Mouse (Mus musculus): ENCODE measurements around the gene Gstm4. TPM values are rescaled to one million over a fixed set of nuclear protein-coding genes. Genes with fewer than 3 reads are reported as not detected.

The Gstm4 gene
- 15.6 and 17.4 TPM in 2 replicates for polyA plus RNA-seq (2014; fragmentation: Nextera tagmentation; extraction: Ambion mirVana)

DNA sequence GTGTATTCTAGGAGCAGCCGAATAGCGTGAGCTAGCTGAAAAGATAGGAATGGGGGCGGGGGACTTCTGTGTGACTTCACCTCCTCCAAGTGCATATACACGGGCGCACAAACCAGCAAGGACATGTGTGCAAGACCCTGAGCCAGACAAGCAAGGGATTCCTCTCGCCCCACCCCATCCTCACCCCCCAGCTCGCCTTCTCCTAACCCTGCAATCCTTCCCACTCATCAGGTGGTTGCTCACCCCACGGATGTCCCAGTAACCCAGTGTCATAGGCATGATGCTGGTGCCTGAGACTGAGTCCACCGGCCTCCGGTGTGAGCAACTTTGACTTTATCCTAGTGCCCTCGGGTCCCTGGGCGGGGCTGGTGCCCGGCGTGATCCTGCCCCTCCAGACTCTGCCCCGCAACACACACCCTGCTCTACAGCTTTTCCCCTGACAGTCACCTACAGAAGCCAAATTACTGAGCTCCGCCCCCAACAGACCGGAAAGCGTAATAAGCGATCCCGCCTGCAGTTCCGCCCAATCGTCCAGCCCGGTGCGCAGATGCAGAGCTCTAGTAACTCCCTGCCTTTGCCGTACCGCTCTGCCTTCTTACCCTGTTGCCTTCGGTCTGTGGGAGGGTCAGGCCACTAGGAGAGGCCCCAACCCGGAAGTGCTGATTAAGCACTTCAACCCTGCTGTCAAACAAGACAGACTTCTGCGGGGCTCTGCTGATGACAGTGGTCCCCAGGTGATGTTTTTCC lies at the start of gene Gstm4:
Gene Gstm4, minus strand, starts transcription at position 501 of the 747 bp plus-strand sequence.
- Histone ChIP-seq H3K4me3 (ENCODE audit: control insufficient read depth in 1 of 2, insufficient read depth in 1 of 2, low read depth in 1 of 2, low read length in 2 of 2) (peak within 1 kb of the TSS; percentile 57 to 71), H3K4me2 (ENCODE audit: low read length) (peak within 1 kb of the TSS; percentile 86), H3K36me3 (ENCODE audit: control insufficient read depth, insufficient read depth, low read length) (no peaks in the 10 kb centered on the region), H3K27ac (replicated peaks in 1 of 2; ENCODE audit: control insufficient read depth in 1 of 2, insufficient read depth in 1 of 2, low read depth in 2 of 2, low read length in 2 of 2) (peak within 1 kb of the TSS; percentile 65 to 73), H3K9me3 (ENCODE audit: control insufficient read depth, low read length) (no peaks in the 10 kb centered on the region), H3K9ac (ENCODE audit: low read length) (peak within 1 kb of the TSS; percentile 79), H3K27me3 (ENCODE audit: control insufficient read depth, insufficient read depth, low read length) (no peaks in the 10 kb centered on the region), H3K4me1 (ENCODE audit: control insufficient read depth in 2 of 2, insufficient read depth in 2 of 2, low read length in 2 of 2) (peaks cover 6 to 7% of the 10 kb centered on the region in 2 experiments)
- 4% methylated on average over 29 of the region's 29 CpGs for WGBS
- ATAC-seq (ENCODE audit: insufficient number of reproducible peaks, insufficient read depth, low FRiP score, low read depth) = peak; percentile 89

DNA sequence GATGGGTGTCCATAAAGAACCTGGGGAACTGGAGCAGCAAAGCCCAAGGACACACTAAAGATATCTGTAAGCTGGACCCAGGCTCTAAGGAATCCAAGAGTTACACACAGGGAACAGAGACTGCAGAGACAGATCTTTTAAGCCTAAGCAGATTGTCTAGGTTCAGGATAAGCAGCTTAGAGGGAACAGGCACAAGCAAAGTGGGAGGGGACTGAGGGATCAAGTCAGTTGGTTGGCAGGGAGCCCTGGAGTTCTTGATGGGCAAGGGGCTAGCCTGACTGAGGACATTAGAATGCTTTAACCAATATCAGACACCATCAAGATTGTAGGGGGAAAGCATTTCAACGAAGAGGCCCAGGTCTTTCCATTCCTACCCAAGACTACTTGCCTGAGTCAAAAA lies 49.5 kb upstream of the Gstm4 start:
- H3K9ac ChIP-seq (ENCODE audit: low read length) = no peak overlapping the region
- H3K4me2 ChIP-seq (ENCODE audit: low read length) = no peak overlapping the region
- 44% methylated on average over 1 of the region's 1 CpGs for WGBS
- H3K27me3 ChIP-seq (ENCODE audit: control insufficient read depth, insufficient read depth, low read length) = no peaks in the 10 kb centered on the region
- no peaks in the 10 kb centered on the region for H3K36me3 ChIP-seq (ENCODE audit: control insufficient read depth, insufficient read depth, low read length)
- H3K9me3 ChIP-seq (ENCODE audit: control insufficient read depth, low read length) = no peaks in the 10 kb centered on the region
- ATAC-seq (ENCODE audit: insufficient number of reproducible peaks, insufficient read depth, low FRiP score, low read depth) = no peak
- H3K4me1 ChIP-seq (ENCODE audit: control insufficient read depth in 2 of 2, insufficient read depth in 2 of 2, low read length in 2 of 2) = peaks cover 4 to 9% of the 10 kb centered on the region in 2 experiments
- H3K27ac ChIP-seq (replicated peaks in 1 of 2; ENCODE audit: control insufficient read depth in 1 of 2, insufficient read depth in 1 of 2, low read depth in 2 of 2, low read length in 2 of 2) = no peak overlapping the region
- H3K4me3 ChIP-seq (ENCODE audit: control insufficient read depth in 1 of 2, insufficient read depth in 1 of 2, low read depth in 1 of 2, low read length in 2 of 2) = no peak overlapping the region

DNA sequence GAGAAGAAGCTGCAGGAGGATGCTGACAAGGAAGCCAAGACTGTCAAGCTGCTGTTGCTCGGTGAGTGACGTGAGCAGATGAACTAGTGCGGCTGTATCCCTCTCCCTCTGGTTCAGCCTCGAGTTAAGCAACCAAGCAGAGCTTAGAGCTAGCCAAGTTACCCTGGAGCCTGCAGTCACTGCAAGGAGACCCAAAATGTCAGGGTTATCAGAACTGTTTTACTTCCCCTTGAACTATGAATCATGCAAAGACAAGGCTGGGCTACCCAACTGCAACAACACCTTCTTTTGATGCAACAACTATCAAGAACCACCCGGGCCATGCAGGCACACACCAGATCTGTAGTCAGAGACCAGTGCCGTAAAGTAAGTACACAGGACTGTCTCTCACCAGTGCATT lies 48.6 kb upstream of the Gstm4 start:
- Histone ChIP-seq H3K27ac (replicated peaks in 1 of 2; ENCODE audit: control insufficient read depth in 1 of 2, insufficient read depth in 1 of 2, low read depth in 2 of 2, low read length in 2 of 2) (no peak overlapping the region), H3K4me1 (ENCODE audit: control insufficient read depth in 2 of 2, insufficient read depth in 2 of 2, low read length in 2 of 2) (peaks cover 9 to 14% of the 10 kb centered on the region in 2 experiments), H3K4me3 (ENCODE audit: control insufficient read depth in 1 of 2, insufficient read depth in 1 of 2, low read depth in 1 of 2, low read length in 2 of 2) (no peak overlapping the region), H3K4me2 (ENCODE audit: low read length) (no peak overlapping the region), H3K36me3 (ENCODE audit: control insufficient read depth, insufficient read depth, low read length) (no peaks in the 10 kb centered on the region), H3K9me3 (ENCODE audit: control insufficient read depth, low read length) (no peaks in the 10 kb centered on the region), H3K9ac (ENCODE audit: low read length) (no peak overlapping the region), H3K27me3 (ENCODE audit: control insufficient read depth, insufficient read depth, low read length) (no peaks in the 10 kb centered on the region)
- no peak for ATAC-seq (ENCODE audit: insufficient number of reproducible peaks, insufficient read depth, low FRiP score, low read depth)
- WGBS = 50% methylated on average over 6 of the region's 6 CpGs

DNA sequence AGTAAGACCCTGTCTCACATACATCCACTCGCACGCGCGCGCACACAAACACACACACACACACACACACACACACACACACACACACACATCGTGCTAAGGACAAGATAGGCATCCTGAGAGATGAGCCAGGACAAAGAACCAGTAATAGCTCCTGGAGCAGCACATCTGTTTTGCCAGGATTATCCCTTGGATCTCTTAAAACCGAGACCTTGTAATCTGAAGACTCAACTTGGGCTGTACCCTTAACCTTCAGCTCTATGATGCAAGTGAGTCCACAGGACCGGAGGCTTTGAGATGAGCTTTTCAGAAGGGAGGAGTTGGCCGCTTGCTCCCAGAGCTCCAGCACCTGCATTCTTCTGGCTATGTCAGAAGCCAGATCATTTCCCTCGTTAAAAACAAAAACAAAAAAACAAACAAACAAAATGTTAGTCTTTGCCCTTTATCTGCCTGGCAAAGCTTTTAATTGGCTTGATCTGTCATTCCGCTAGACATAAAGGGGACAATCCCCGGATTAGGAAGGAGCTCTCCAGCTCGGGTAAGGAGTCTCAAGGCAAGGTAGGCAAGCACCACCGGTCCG lies 47.9 kb upstream of the Gstm4 start, which contains the start of gene Gnat2:
Gene Gnat2, plus strand, starts transcription at position 254 of the 580 bp plus-strand sequence.
- H3K4me2 ChIP-seq (ENCODE audit: low read length) = no peak within 1 kb of the TSS
- H3K27me3 ChIP-seq (ENCODE audit: control insufficient read depth, insufficient read depth, low read length) = no peaks in the 10 kb centered on the region
- H3K27ac ChIP-seq (replicated peaks in 1 of 2; ENCODE audit: control insufficient read depth in 1 of 2, insufficient read depth in 1 of 2, low read depth in 2 of 2, low read length in 2 of 2) = no peak within 1 kb of the TSS
- 76% methylated on average over 15 of the region's 15 CpGs for whole genome bisulfite sequencing
- ATAC-seq (ENCODE audit: insufficient number of reproducible peaks, insufficient read depth, low FRiP score, low read depth) = no peak
- H3K4me3 ChIP-seq (ENCODE audit: control insufficient read depth in 1 of 2, insufficient read depth in 1 of 2, low read depth in 1 of 2, low read length in 2 of 2) = no peak within 1 kb of the TSS
- H3K9me3 ChIP-seq (ENCODE audit: control insufficient read depth, low read length) = no peaks in the 10 kb centered on the region
- no peak within 1 kb of the TSS for H3K9ac ChIP-seq (ENCODE audit: low read length)
- no peaks in the 10 kb centered on the region for H3K36me3 ChIP-seq (ENCODE audit: control insufficient read depth, insufficient read depth, low read length)
- H3K4me1 ChIP-seq (ENCODE audit: control insufficient read depth in 2 of 2, insufficient read depth in 2 of 2, low read length in 2 of 2) = peaks cover 9 to 14% of the 10 kb centered on the region in 2 experiments

DNA sequence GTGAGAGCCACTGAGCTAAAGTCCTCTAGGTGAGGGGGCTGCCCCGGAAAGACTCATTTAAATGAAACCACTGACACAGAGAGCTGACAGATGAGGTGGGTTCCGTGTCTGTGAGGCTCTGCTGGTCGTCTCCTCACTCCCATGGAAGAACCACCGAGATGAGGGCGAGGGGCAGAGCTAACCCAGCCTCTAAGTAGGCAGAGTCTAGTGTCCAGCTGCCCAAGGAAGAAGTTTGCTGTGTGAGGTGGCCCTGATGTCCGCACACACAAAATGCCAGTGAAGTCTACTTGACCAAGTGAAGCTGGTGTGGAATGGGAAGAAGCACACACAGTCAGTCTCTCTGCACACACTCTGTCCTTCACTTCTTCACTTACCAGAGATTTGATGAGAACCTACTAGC lies 47.3 kb upstream of the Gstm4 start:
- Histone ChIP-seq H3K4me1 (ENCODE audit: control insufficient read depth in 2 of 2, insufficient read depth in 2 of 2, low read length in 2 of 2) (peaks cover 13 to 17% of the 10 kb centered on the region in 2 experiments), H3K4me2 (ENCODE audit: low read length) (no peak overlapping the region), H3K27ac (replicated peaks in 1 of 2; ENCODE audit: control insufficient read depth in 1 of 2, insufficient read depth in 1 of 2, low read depth in 2 of 2, low read length in 2 of 2) (no peak overlapping the region), H3K4me3 (ENCODE audit: control insufficient read depth in 1 of 2, insufficient read depth in 1 of 2, low read depth in 1 of 2, low read length in 2 of 2) (no peak overlapping the region), H3K36me3 (ENCODE audit: control insufficient read depth, insufficient read depth, low read length) (no peaks in the 10 kb centered on the region), H3K9ac (ENCODE audit: low read length) (no peak overlapping the region), H3K27me3 (ENCODE audit: control insufficient read depth, insufficient read depth, low read length) (no peaks in the 10 kb centered on the region), H3K9me3 (ENCODE audit: control insufficient read depth, low read length) (no peaks in the 10 kb centered on the region)
- 65% methylated on average over 6 of the region's 6 CpGs for WGBS
- no peak for ATAC-seq (ENCODE audit: insufficient number of reproducible peaks, insufficient read depth, low FRiP score, low read depth)

DNA sequence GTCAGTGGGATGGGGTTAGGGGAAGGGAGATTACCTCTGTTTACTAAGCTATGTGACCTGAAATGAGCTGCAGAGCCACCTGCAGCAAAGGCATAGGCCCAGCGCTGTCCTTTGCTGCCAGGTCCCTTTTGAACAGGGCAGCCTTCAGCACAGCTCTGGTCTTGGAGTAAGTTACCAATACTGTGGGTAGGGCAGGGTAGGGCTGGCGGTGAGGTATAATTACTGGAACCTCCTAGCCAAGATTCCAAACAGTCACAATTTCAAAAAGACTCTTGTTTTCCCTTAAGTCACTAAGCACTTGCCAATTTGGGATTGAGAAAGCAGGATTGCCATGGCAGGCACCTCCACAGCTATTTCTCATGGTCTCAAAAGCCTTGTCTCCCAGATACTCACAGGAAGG lies 45.9 kb upstream of the Gstm4 start:
- no peak overlapping the region for H3K4me3 ChIP-seq (ENCODE audit: control insufficient read depth in 1 of 2, insufficient read depth in 1 of 2, low read depth in 1 of 2, low read length in 2 of 2)
- 82% methylated on average over 2 of the region's 2 CpGs for WGBS
- H3K27me3 ChIP-seq (ENCODE audit: control insufficient read depth, insufficient read depth, low read length) = no peaks in the 10 kb centered on the region
- no peaks in the 10 kb centered on the region for H3K9me3 ChIP-seq (ENCODE audit: control insufficient read depth, low read length)
- H3K9ac ChIP-seq (ENCODE audit: low read length) = no peak overlapping the region
- H3K36me3 ChIP-seq (ENCODE audit: control insufficient read depth, insufficient read depth, low read length) = no peaks in the 10 kb centered on the region
- no peak for ATAC-seq (ENCODE audit: insufficient number of reproducible peaks, insufficient read depth, low FRiP score, low read depth)
- peaks cover 18 to 19% of the 10 kb centered on the region in 2 experiments for H3K4me1 ChIP-seq (ENCODE audit: control insufficient read depth in 2 of 2, insufficient read depth in 2 of 2, low read length in 2 of 2)
- no peak overlapping the region for H3K4me2 ChIP-seq (ENCODE audit: low read length)
- no peak overlapping the region for H3K27ac ChIP-seq (replicated peaks in 1 of 2; ENCODE audit: control insufficient read depth in 1 of 2, insufficient read depth in 1 of 2, low read depth in 2 of 2, low read length in 2 of 2)

DNA sequence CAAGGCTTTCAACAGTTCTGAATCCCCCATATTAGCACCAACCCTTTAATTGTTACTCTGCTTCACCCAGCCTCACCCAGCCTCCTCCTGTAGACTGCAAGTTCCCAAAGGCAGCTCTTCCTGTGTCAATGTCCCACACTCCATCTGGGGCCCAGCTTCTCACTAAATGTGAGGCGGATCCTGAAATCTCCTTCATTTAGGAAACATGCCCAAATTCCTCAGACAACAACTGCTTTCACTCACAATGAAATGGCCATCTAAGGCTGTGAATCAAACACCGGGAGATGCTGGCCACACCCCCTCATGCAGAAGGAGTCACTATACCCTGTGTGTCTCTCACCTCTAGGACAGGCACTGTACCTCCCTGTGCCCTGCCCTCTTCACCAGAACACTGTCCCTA lies 45.2 kb upstream of the Gstm4 start:
- WGBS = 57% methylated on average over 2 of the region's 2 CpGs
- H3K4me2 ChIP-seq (ENCODE audit: low read length) = no peak overlapping the region
- peaks cover 19% of the 10 kb centered on the region in 2 experiments for H3K4me1 ChIP-seq (ENCODE audit: control insufficient read depth in 2 of 2, insufficient read depth in 2 of 2, low read length in 2 of 2)
- no peaks in the 10 kb centered on the region for H3K36me3 ChIP-seq (ENCODE audit: control insufficient read depth, insufficient read depth, low read length)
- no peaks in the 10 kb centered on the region for H3K9me3 ChIP-seq (ENCODE audit: control insufficient read depth, low read length)
- H3K27me3 ChIP-seq (ENCODE audit: control insufficient read depth, insufficient read depth, low read length) = no peaks in the 10 kb centered on the region
- H3K27ac ChIP-seq (replicated peaks in 1 of 2; ENCODE audit: control insufficient read depth in 1 of 2, insufficient read depth in 1 of 2, low read depth in 2 of 2, low read length in 2 of 2) = 0 out of 4 replicates have a peak overlapping the region, but pooled peaks of 1 of the 2 experiments have one; percentile 1
- H3K4me3 ChIP-seq (ENCODE audit: control insufficient read depth in 1 of 2, insufficient read depth in 1 of 2, low read depth in 1 of 2, low read length in 2 of 2) = no peak overlapping the region
- no peak overlapping the region for H3K9ac ChIP-seq (ENCODE audit: low read length)
- ATAC-seq (ENCODE audit: insufficient number of reproducible peaks, insufficient read depth, low FRiP score, low read depth) = no peak

All from heart, embryonic 14.5 days (tissue).